In genomic region chr14:54225725-54226124, GRCm38 (mm10) we compare ENCODE assay signal across 24 mouse cellular contexts. TPM values are rescaled to one million over a fixed set of nuclear protein-coding genes. Genes with fewer than 3 reads are reported as not detected.
DNase-seq lines count a peak whose midpoint lies in the region; ATAC-seq and TF ChIP-seq lines count a peak whose summit lies in the region.
"Had no signal": no experiment of that assay in that cellular context is flagged by ENCODE, and none has a peak within 500 bp of the region (broad histone marks: within the 10 kb centered on the region; RNA-seq: fewer than 3 reads in every experiment).

No protein-coding gene starts in this region.

- ATAC-seq in liver, postnatal 0 days, result no peak
- ATAC-seq in liver, embryonic 12.5 days, result no peak
- ATAC-seq in activated CD4-positive, CD25-positive, alpha-beta regulatory T cell, adult 4 months, result no peak
- ATAC-seq: forebrain, postnatal 0 days; midbrain, embryonic 15.5 days had no signal

- no peaks in the 10 kb centered on the region for H3K27me3 ChIP-seq in liver, postnatal 0 days (ENCODE audit: insufficient read depth, low read length)
- H3K27me3 ChIP-seq in liver, embryonic 12.5 days (replicated peaks), result peaks cover 26% of the 10 kb centered on the region; the same call in 1 of the 2 replicates
- H3K27me3 ChIP-seq: heart, embryonic 15.5 days; midbrain, embryonic 15.5 days; stomach, embryonic 15.5 days had no signal

- TF ChIP-seq EP300 in liver, postnatal 0 days (IDR thresholded peaks at IDR 0.05; ENCODE audit: low read depth), result no peak

- no peaks in the 10 kb centered on the region for H3K9me3 ChIP-seq in liver, postnatal 0 days (ENCODE audit: low read length)
- H3K9me3 ChIP-seq in liver, embryonic 12.5 days (replicated peaks), result no peaks in the 10 kb centered on the region
- H3K9me3 ChIP-seq: forebrain, embryonic 10.5 days; heart, embryonic 15.5 days; midbrain, embryonic 15.5 days; stomach, embryonic 15.5 days had no signal

- no peak for TF ChIP-seq CTCF in liver, postnatal 0 days (IDR thresholded peaks at IDR 0.05; ENCODE audit: low read depth)

- peaks cover 39% of the 10 kb centered on the region for H3K4me1 ChIP-seq in liver, postnatal 0 days (ENCODE audit: insufficient read depth)
- H3K4me1 ChIP-seq in liver, embryonic 12.5 days, result peaks cover 66% of the 10 kb centered on the region

- WGBS in liver, postnatal 0 days (ENCODE audit: insufficient replicate concordance), result 66% methylated on average over 11 of the region's 11 CpGs
- WGBS in liver, embryonic 12.5 days (ENCODE audit: insufficient replicate concordance), result 73% methylated on average over 11 of the region's 11 CpGs

- H3K4me3 ChIP-seq in liver, postnatal 0 days (ENCODE audit: low read depth, low read length), result no peak overlapping the region
- no peak overlapping the region for H3K4me3 ChIP-seq in liver, embryonic 12.5 days
- H3K4me3 ChIP-seq: forebrain, embryonic 10.5 days; heart, embryonic 15.5 days; midbrain, embryonic 15.5 days; myocyte; stomach, embryonic 15.5 days had no signal

- 0 out of 2 replicates have a peak overlapping the region, but pooled peaks have one; percentile 5 for H3K27ac ChIP-seq in liver, postnatal 0 days (ENCODE audit: low read depth)
- no peak overlapping the region for H3K27ac ChIP-seq in liver, embryonic 12.5 days
- H3K27ac ChIP-seq: forebrain, embryonic 10.5 days; midbrain, embryonic 15.5 days had no signal

- H3K36me3 ChIP-seq in liver, postnatal 0 days (replicated peaks; ENCODE audit: insufficient read depth, low read length), result no peaks in the 10 kb centered on the region
- no peaks in the 10 kb centered on the region for H3K36me3 ChIP-seq in liver, embryonic 12.5 days
- H3K36me3 ChIP-seq: forebrain, embryonic 10.5 days; heart, embryonic 15.5 days; midbrain, embryonic 15.5 days; stomach, embryonic 15.5 days had no signal

- H3K9ac ChIP-seq in liver, postnatal 0 days (replicated peaks), result no peak overlapping the region
- no peak overlapping the region for H3K9ac ChIP-seq in liver, embryonic 12.5 days
- H3K9ac ChIP-seq: forebrain, postnatal 0 days; lung, embryonic 14.5 days; midbrain, embryonic 15.5 days; stomach, embryonic 15.5 days had no signal

- no peak for DNase-seq in liver, postnatal 0 days
- DNase-seq in T-cell, adult 2 months (ENCODE audit: low spot score), result peak; percentile 66
- peak; percentile 84 for DNase-seq in naive thymus-derived CD4-positive, alpha-beta T cell, adult 2 months (ENCODE audit: low read depth)
- DNase-seq in thymus, postnatal 36 days, result peak; percentile 61 to 62
- no peak for DNase-seq in right cerebral cortex, postnatal 36 days (ENCODE audit: low spot score in 2 of 2)
- DNase-seq: adrenal gland, postnatal 36 days; cerebellum, adult 18-20 months; cerebellum, postnatal 36 days; forebrain, postnatal 0 days; gastrocnemius, postnatal 36 days; kidney, adult 9 months; lung, postnatal 36 days had no signal

- no peak overlapping the region for H3K4me2 ChIP-seq in liver, postnatal 0 days (ENCODE audit: low read depth, low read length)
- no peak overlapping the region for H3K4me2 ChIP-seq in liver, embryonic 12.5 days
- H3K4me2 ChIP-seq: liver, embryonic 11.5 days; lung, embryonic 14.5 days; midbrain, embryonic 15.5 days; stomach, embryonic 15.5 days had no signal

RNA-seq across cellular contexts. Expression of gene Dad1, which starts 28.2 kb away (rescaled TPM):
- polyA plus RNA-seq in liver, postnatal 0 days (2015; fragmentation: Nextera tagmentation; extraction: Ambion mirVana), result 226 and 229 TPM in 2 replicates
- polyA plus RNA-seq in liver, embryonic 12.5 days (2016; fragmentation: Nextera tagmentation; extraction: Ambion mirVana), result 234 and 237 TPM in 2 replicates
- polyA plus RNA-seq in activated CD4-positive, CD25-positive, alpha-beta regulatory T cell, adult 4 months (2017; shearing (Covaris generic)), result 100 to 1,000 TPM; 424 to 425 TPM

RNA-seq across cellular contexts. Expression of gene Abhd4, which starts 28.3 kb away (rescaled TPM):
- polyA plus RNA-seq in liver, postnatal 0 days (2015; fragmentation: Nextera tagmentation; extraction: Ambion mirVana), result 15.9 and 17.1 TPM in 2 replicates
- polyA plus RNA-seq in liver, embryonic 12.5 days (2016; fragmentation: Nextera tagmentation; extraction: Ambion mirVana), result 18.8 and 22.0 TPM in 2 replicates
- polyA plus RNA-seq in activated CD4-positive, CD25-positive, alpha-beta regulatory T cell, adult 4 months (2017; shearing (Covaris generic)), result 10 to 100 TPM; 16.3 to 16.9 TPM

RNA-seq across cellular contexts. Expression of gene Olfr49, which starts 59.0 kb away (rescaled TPM):
- not detected in 2 replicates for polyA plus RNA-seq in liver, postnatal 0 days (2015; fragmentation: Nextera tagmentation; extraction: Ambion mirVana)
- not detected in 2 replicates for polyA plus RNA-seq in liver, embryonic 12.5 days (2016; fragmentation: Nextera tagmentation; extraction: Ambion mirVana)
- under 1 TPM in 1 of 2 experiments, not detected in 1; 0.08 TPM for polyA plus RNA-seq in activated CD4-positive, CD25-positive, alpha-beta regulatory T cell, adult 4 months (2017; shearing (Covaris generic))
- polyA plus RNA-seq: forebrain, embryonic 10.5 days; forebrain, postnatal 0 days; large intestine, adult 2 months; limb, embryonic 11.5 days; liver, embryonic 11.5 days; lung, embryonic 14.5 days; midbrain, embryonic 15.5 days; myocyte; stomach, embryonic 15.5 days; urinary bladder, adult 2 months had no signal

Comparison
In these comparisons a context has a peak if more than half of its experiments do, and no peak if none do; other contexts are left out.
1. DNase-seq: peak in T-cell, adult 2 months (single experiment), naive thymus-derived CD4-positive, alpha-beta T cell, adult 2 months (single experiment) and thymus, postnatal 36 days (2 of 2); none in liver, postnatal 0 days (single experiment) and right cerebral cortex, postnatal 36 days (0 of 2).